Mouse (Mus musculus): ENCODE results near the gene Kcnj14. TPM values are rescaled to one million over a fixed set of nuclear protein-coding genes. Genes with fewer than 3 reads are reported as not detected.

The Kcnj14 gene
- 1.2 and 1.3 TPM in 2 replicates for polyA plus RNA-seq (2014; fragmentation: Nextera tagmentation; extraction: Ambion mirVana)

DNA sequence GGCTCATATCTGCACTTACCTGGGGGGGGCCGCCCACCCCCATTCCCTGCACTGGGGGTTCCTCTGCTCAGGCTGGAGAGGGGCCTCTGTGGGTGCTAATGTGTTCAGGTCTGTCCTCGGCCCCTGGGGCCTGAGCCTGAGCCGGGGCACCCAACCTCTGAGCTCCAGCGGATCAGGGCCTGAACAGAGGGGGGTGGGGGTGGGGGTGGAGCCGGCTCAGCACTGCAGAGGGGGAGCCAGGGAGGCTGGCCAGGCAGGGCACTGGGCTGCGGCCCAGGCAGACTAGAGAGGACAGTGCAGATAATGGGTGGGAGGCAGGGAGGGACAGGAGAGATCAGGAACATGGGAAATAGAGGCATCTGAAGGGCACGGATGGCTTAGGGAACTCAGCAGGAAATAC lies at the start of gene Kcnj14:
Gene Kcnj14, minus strand, starts transcription at position 185 of the 400 bp plus-strand sequence.
- H3K4me3 ChIP-seq (ENCODE audit: low read length): no peak within 1 kb of the TSS
- peaks cover 55% of the 10 kb centered on the region for H3K36me3 ChIP-seq (ENCODE audit: control insufficient read depth, insufficient read depth, low read length)
- no peak within 1 kb of the TSS for H3K27ac ChIP-seq (ENCODE audit: low read depth, low read length)
- no peak within 1 kb of the TSS for H3K9ac ChIP-seq (ENCODE audit: low read depth, low read length)
- peaks cover 7% of the 10 kb centered on the region for H3K4me1 ChIP-seq (ENCODE audit: control insufficient read depth, insufficient read depth, low read length)
- H3K27me3 ChIP-seq (ENCODE audit: control insufficient read depth, insufficient read depth, low read length): no peaks in the 10 kb centered on the region
- H3K9me3 ChIP-seq (ENCODE audit: control insufficient read depth, low read length): no peaks in the 10 kb centered on the region
- ATAC-seq (ENCODE audit: low FRiP score, low TSS enrichment): no peak
- WGBS: 71% methylated on average over 7 of the region's 7 CpGs
- no peak within 1 kb of the TSS for H3K4me2 ChIP-seq (replicated peaks; ENCODE audit: low read depth, low read length)

DNA sequence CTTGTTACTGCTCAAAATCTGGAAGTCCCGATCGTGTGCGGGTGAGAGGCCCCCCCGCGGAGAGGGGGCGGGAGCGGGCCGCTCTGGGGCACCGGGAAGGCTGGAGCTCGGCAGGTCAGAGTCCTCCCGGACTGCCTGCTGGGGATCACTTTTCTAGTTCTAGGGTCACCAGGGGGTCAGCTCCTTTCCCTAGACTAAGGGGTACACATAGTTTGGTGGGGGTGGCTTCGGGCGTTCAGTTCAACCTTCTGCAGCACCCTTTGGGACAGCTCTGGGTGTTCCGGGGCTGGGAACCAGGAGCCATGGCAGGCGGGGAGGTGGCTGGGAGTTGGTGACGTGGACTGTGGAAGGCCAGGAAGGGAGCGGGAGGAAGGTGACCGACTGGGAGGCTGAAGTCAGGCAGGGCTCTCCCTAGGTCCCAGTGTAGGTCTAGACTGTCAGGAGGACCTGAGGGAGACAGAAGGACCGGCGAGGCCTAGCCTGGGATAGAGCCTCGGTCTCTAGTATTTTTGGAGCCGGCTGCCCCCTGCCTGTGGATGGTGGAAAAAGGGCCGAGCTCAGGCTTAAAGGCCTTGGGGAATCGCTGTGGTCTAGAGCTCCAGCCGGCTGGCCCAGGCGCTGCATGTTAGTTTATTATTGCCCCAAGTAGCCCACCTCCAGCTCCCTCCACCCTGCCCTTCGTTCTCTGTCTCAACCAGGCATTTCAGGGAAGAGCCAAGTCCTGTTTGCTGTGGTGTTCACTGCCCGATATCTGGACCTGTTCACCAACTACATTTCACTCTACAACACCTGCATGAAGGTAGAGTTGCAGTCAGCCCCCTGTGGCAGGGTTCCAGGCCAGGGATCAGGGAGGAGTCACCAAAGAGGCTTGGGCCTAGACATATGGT lies 48.7 kb upstream of the Kcnj14 start:
- H3K9me3 ChIP-seq (ENCODE audit: control insufficient read depth, low read length): no peaks in the 10 kb centered on the region
- peak overlapping the region; percentile 84 for H3K4me3 ChIP-seq (ENCODE audit: low read length)
- peaks cover 26% of the 10 kb centered on the region; the same call in 1 of the 2 replicates for H3K27me3 ChIP-seq (ENCODE audit: control insufficient read depth, insufficient read depth, low read length)
- ATAC-seq (ENCODE audit: low FRiP score, low TSS enrichment): peak; percentile 51
- H3K27ac ChIP-seq (ENCODE audit: low read depth, low read length): peak overlapping the region; percentile 85
- peak overlapping the region; percentile 85 for H3K4me2 ChIP-seq (replicated peaks; ENCODE audit: low read depth, low read length)
- H3K9ac ChIP-seq (ENCODE audit: low read depth, low read length): peak overlapping the region; percentile 95
- WGBS: 3% methylated on average over 25 of the region's 28 CpGs
- H3K36me3 ChIP-seq (ENCODE audit: control insufficient read depth, insufficient read depth, low read length): peaks cover 38% of the 10 kb centered on the region
- H3K4me1 ChIP-seq (ENCODE audit: control insufficient read depth, insufficient read depth, low read length): peaks cover 27% of the 10 kb centered on the region

DNA sequence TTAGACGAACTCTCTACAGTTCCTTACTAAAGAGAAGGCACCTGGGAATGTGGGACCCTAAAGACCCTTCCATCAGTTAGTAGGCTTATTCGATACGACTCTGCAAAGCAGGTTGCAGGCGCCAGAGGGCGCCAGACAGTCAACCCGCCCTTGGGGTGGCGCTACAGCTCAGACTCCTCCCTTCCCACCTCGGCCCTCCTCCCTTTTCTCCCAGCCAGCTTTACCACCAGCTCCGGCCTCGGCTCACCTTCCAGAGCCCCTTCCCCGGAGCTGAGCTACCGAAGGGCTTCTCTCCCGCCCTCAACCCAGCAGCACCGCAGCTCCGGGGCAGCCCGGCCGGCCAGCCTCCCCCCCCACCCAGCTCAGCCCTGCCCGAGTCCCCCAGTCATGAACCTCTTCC lies 48.0 kb upstream of the Kcnj14 start, which contains the start of gene Kdelr1:
Gene Kdelr1, plus strand, starts transcription at position 149 of the 400 bp plus-strand sequence.
- peak within 1 kb of the TSS; percentile 85 for H3K4me2 ChIP-seq (replicated peaks; ENCODE audit: low read depth, low read length)
- peak; percentile 79 for ATAC-seq (ENCODE audit: low FRiP score, low TSS enrichment)
- H3K36me3 ChIP-seq (ENCODE audit: control insufficient read depth, insufficient read depth, low read length): peaks cover 34% of the 10 kb centered on the region
- H3K9me3 ChIP-seq (ENCODE audit: control insufficient read depth, low read length): no peaks in the 10 kb centered on the region
- H3K27ac ChIP-seq (ENCODE audit: low read depth, low read length): peak within 1 kb of the TSS; percentile 85
- H3K9ac ChIP-seq (ENCODE audit: low read depth, low read length): peak within 1 kb of the TSS; percentile 95
- WGBS: under 1% methylated on average over 18 of the region's 18 CpGs
- peaks cover 32% of the 10 kb centered on the region for H3K27me3 ChIP-seq (ENCODE audit: control insufficient read depth, insufficient read depth, low read length)
- H3K4me1 ChIP-seq (ENCODE audit: control insufficient read depth, insufficient read depth, low read length): peaks cover 33% of the 10 kb centered on the region
- peak within 1 kb of the TSS; percentile 84 for H3K4me3 ChIP-seq (ENCODE audit: low read length)

DNA sequence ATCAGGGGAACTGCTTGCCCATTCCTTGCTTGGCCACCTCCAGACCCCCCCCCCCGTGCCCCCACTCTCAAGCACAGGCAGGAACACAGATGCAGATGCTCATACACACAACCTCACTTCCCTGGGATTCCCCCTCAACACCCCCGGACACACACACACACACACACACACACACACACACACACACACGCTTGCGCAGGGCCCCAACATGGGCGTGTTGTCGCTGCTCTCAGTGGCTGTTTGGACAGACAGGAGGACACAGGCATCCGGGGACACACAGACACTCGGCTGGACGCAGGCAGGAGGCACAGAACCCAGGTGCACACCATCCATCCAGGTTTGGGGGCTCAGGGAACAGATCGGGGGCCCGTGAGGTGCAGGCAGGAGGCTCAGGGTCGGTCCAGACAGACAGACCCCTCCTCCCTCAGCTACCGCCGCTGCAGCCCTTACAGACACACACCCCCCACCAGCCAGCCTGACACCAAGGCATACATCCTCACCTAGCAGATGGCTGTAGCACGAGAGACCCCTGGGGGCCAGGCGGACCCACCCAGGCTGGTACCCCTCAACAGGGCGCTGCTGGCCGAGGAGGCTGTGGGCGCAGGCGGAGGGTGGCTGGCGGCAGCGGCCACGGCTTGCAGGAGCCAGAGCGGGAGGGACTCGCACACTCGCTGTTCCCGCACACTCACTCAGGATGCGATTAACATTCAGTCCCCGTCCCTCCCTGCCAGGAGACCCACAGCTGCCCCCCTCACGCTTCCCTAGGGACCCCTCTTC lies 45.9 kb upstream of the Kcnj14 start:
- Histone ChIP-seq H3K36me3 (ENCODE audit: control insufficient read depth, insufficient read depth, low read length) (peaks cover 13% of the 10 kb centered on the region; the same call in 1 of the 2 replicates), H3K27me3 (ENCODE audit: control insufficient read depth, insufficient read depth, low read length) (peaks cover 37% of the 10 kb centered on the region), H3K4me2 (replicated peaks; ENCODE audit: low read depth, low read length) (peak overlapping the region; percentile 47), H3K4me1 (ENCODE audit: control insufficient read depth, insufficient read depth, low read length) (peaks cover 33% of the 10 kb centered on the region), H3K4me3 (ENCODE audit: low read length) (peak overlapping the region; percentile 32), H3K27ac (ENCODE audit: low read depth, low read length) (no peak overlapping the region), H3K9ac (ENCODE audit: low read depth, low read length) (peak overlapping the region; percentile 50; the same call in 1 of the 2 replicates), H3K9me3 (ENCODE audit: control insufficient read depth, low read length) (no peaks in the 10 kb centered on the region)
- WGBS: 1% methylated on average over 30 of the region's 30 CpGs
- ATAC-seq (ENCODE audit: low FRiP score, low TSS enrichment): no peak

DNA sequence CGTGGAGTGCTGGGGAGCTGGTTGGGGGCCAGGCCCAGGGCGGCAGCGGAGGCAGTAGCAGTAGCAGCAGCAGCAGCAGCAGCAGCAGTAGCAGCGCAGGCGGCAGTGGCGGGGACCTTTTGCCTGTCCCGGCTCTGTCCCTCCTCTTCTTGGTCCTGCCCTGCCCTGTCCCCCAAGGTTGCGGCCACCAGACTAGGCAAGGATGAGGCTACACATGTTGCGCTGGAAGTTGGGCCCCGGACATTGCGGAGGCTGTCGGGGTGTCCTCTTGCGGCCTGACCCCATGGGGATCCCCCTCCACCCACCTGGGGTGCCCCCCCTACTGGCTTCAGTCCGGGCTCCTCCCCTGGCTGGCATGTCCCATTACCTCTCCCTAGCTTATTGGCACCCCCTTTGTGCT lies 45.2 kb upstream of the Kcnj14 start:
- H3K36me3 ChIP-seq (ENCODE audit: control insufficient read depth, insufficient read depth, low read length): peaks cover 9% of the 10 kb centered on the region; the same call in 1 of the 2 replicates
- ATAC-seq (ENCODE audit: low FRiP score, low TSS enrichment): no peak
- H3K27ac ChIP-seq (ENCODE audit: low read depth, low read length): no peak overlapping the region
- H3K9me3 ChIP-seq (ENCODE audit: control insufficient read depth, low read length): no peaks in the 10 kb centered on the region
- peak overlapping the region; percentile 32 for H3K4me3 ChIP-seq (ENCODE audit: low read length)
- H3K9ac ChIP-seq (ENCODE audit: low read depth, low read length): peak overlapping the region; percentile 50; the same call in 1 of the 2 replicates
- peaks cover 33% of the 10 kb centered on the region for H3K4me1 ChIP-seq (ENCODE audit: control insufficient read depth, insufficient read depth, low read length)
- H3K27me3 ChIP-seq (ENCODE audit: control insufficient read depth, insufficient read depth, low read length): peaks cover 37% of the 10 kb centered on the region
- 4% methylated on average over 13 of the region's 14 CpGs for WGBS
- H3K4me2 ChIP-seq (replicated peaks; ENCODE audit: low read depth, low read length): peak overlapping the region; percentile 47; the same call in 1 of the 2 replicates

DNA sequence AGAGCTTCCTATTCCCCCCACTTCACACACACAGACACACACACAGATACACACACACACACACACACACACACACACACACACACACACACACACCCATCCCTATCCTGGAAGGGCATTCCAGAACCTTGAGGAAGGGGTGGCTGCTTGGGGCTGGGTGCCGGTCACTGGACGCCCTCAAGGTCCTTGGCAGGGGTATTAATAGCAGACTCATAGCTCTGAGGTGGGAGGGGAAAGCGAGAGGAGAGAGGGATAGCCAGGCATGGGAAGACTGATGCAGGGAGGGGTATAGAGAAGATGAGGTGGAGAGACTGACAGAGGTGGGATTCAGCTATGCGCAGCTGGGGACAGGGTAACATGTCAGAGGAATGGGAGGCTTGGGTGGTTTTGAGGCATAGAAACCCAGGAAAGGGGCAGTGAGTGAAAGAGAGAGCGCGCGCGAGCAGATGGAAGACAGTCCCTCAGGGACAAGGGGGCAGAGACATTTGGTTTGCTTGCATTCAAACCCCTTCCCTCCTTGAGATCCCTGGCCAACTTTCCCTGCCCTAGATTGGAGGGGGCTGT lies 44.6 kb upstream of the Kcnj14 start:
- H3K4me3 ChIP-seq (ENCODE audit: low read length): peak overlapping the region; percentile 10; the same call in 1 of the 2 replicates

DNA sequence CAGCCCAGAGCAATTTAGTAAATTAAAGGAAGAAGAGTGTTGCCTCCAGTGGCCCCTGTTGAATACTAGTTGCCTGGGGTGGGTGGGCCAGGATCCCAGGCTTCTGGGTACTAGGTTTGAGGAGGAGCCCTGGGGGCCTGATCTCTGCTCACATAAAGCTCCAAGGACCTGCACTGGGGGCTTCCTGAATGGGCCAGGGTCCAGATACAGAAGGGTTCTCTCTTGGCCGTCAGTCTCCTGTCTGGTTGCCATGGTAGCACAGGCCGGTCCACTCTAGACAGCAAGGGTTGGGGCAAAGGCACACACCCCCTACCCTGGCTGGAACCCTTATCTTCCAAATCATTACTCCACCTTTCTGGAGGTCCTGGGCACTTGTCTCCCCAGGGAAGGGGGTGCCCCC lies 43.3 kb upstream of the Kcnj14 start:
- no peak overlapping the region for H3K4me2 ChIP-seq (replicated peaks; ENCODE audit: low read depth, low read length)
- 15% methylated on average over 2 of the region's 2 CpGs for WGBS
- no peak overlapping the region for H3K27ac ChIP-seq (ENCODE audit: low read depth, low read length)
- peaks cover 23% of the 10 kb centered on the region for H3K4me1 ChIP-seq (ENCODE audit: control insufficient read depth, insufficient read depth, low read length)
- H3K9ac ChIP-seq (ENCODE audit: low read depth, low read length): no peak overlapping the region
- no peaks in the 10 kb centered on the region for H3K9me3 ChIP-seq (ENCODE audit: control insufficient read depth, low read length)
- ATAC-seq (ENCODE audit: low FRiP score, low TSS enrichment): no peak
- no peaks in the 10 kb centered on the region for H3K36me3 ChIP-seq (ENCODE audit: control insufficient read depth, insufficient read depth, low read length)
- no peak overlapping the region for H3K4me3 ChIP-seq (ENCODE audit: low read length)
- H3K27me3 ChIP-seq (ENCODE audit: control insufficient read depth, insufficient read depth, low read length): peaks cover 37% of the 10 kb centered on the region

More for the DNA sequence above, 44.6 kb upstream of the Kcnj14 start:
- H3K9me3 ChIP-seq (ENCODE audit: control insufficient read depth, low read length): no peaks in the 10 kb centered on the region
- H3K36me3 ChIP-seq (ENCODE audit: control insufficient read depth, insufficient read depth, low read length): peaks cover 3% of the 10 kb centered on the region; the same call in 1 of the 2 replicates
- peak overlapping the region; percentile 47; the same call in 1 of the 2 replicates for H3K4me2 ChIP-seq (replicated peaks; ENCODE audit: low read depth, low read length)
- H3K9ac ChIP-seq (ENCODE audit: low read depth, low read length): no peak overlapping the region; the same call in 1 of the 2 replicates
- H3K27me3 ChIP-seq (ENCODE audit: control insufficient read depth, insufficient read depth, low read length): peaks cover 37% of the 10 kb centered on the region
- no peak overlapping the region for H3K27ac ChIP-seq (ENCODE audit: low read depth, low read length)
- peaks cover 27% of the 10 kb centered on the region for H3K4me1 ChIP-seq (ENCODE audit: control insufficient read depth, insufficient read depth, low read length)
- 13% methylated on average over 8 of the region's 8 CpGs for WGBS
- no peak for ATAC-seq (ENCODE audit: low FRiP score, low TSS enrichment)
